Mouse (Mus musculus) spleen, adult 2 months (tissue): Measurements from ENCODE around the gene Kif1b. TPM values are rescaled to one million over a fixed set of nuclear protein-coding genes. Genes with fewer than 3 reads are reported as not detected.

ENCODE experiments used
- DNase-seq, 2 experiments: peaks; one replicate each; pipeline versions ENCODE4 v3.0.0 to v3.0.0-alpha.2; 2012 to 2021; ENCODE audit warnings: low spot score in 2 of 2, low read depth in 1 of 2
- H3K27ac ChIP-seq: fragments of 200-500 bp; 2 replicates; pipeline ENCODE4 v1.5.1; 2012; ENCODE audit warnings: low read length, inconsistent platforms; ENCODE audit not compliant: insufficient read depth
- H3K27me3 ChIP-seq: fragments of 200-500 bp; 2 replicates; pipeline ENCODE4 v1.6.1; 2012; ENCODE audit warnings: mild to moderate bottlenecking, moderate library complexity, low read length, inconsistent platforms; ENCODE audit not compliant: control insufficient read depth, insufficient read depth
- H3K36me3 ChIP-seq: fragments of 200-500 bp; 2 replicates; pipeline ENCODE4 v1.6.1; 2012; ENCODE audit warnings: mild to moderate bottlenecking, low read length, inconsistent platforms; ENCODE audit not compliant: control insufficient read depth, insufficient read depth
- H3K4me1 ChIP-seq: fragments of 200-500 bp; 2 replicates; pipeline ENCODE4 v1.6.1; 2011; ENCODE audit warnings: inconsistent platforms; ENCODE audit not compliant: control insufficient read depth, insufficient read depth, insufficient read length
- H3K4me3 ChIP-seq: fragments of 200-500 bp; 2 replicates; pipeline ENCODE4 v1.5.1; 2011; ENCODE audit warnings: mild to moderate bottlenecking, inconsistent platforms; ENCODE audit not compliant: insufficient read depth, insufficient read length; ENCODE audit errors: extremely low read depth
- CTCF ChIP-seq: fragments of 200-500 bp; IDR thresholded peaks from 2 replicates; pipeline ENCODE4 v1.5.1; 2011; ENCODE audit warnings: mild to moderate bottlenecking, inconsistent platforms; ENCODE audit not compliant: insufficient read depth, insufficient read length, insufficient replicate concordance; ENCODE audit errors: extremely low read depth
- POLR2A ChIP-seq: fragments of 200-500 bp; IDR thresholded peaks from 2 replicates; pipeline ENCODE4 v1.6.1; 2011; ENCODE audit warnings: low read depth, low read length, inconsistent platforms
- WGBS: fragments of 180-500 bp; shearing (Covaris S2); methylation state at CpG from one replicate; pipeline ENCODE4 v1.1.7; 2018; 5-methylcytosine and 5-hydroxymethylcytosine counted together
- polyA plus RNA-seq: library from polyadenylated mRNA; depleted of rRNA; stranded (reverse); fragments of >200 nt; gene quantifications from 2 replicates; pipeline ENCODE4 v1.2.3, GENCODE M21; 2012

The Kif1b gene
- polyA plus RNA-seq, 1 experiment: 12.6 TPM

- TF ChIP-seq CTCF: no peak
- TF ChIP-seq POLR2A: no peak
- Histone ChIP-seq H3K4me1 (no peaks in the 10 kb centered on the region), H3K27ac (peak overlapping the region; percentile 65), H3K36me3 (no peaks in the 10 kb centered on the region), H3K27me3 (no peaks in the 10 kb centered on the region), H3K4me3 (no peak overlapping the region)
- WGBS: 77% methylated on average over 3 of the region's 3 CpGs
- DNase-seq: no peak
Observed at GRCm38 (mm10) chr4:149283018-149283417, 24.5 kb downstream of the Kif1b start.

DNA sequence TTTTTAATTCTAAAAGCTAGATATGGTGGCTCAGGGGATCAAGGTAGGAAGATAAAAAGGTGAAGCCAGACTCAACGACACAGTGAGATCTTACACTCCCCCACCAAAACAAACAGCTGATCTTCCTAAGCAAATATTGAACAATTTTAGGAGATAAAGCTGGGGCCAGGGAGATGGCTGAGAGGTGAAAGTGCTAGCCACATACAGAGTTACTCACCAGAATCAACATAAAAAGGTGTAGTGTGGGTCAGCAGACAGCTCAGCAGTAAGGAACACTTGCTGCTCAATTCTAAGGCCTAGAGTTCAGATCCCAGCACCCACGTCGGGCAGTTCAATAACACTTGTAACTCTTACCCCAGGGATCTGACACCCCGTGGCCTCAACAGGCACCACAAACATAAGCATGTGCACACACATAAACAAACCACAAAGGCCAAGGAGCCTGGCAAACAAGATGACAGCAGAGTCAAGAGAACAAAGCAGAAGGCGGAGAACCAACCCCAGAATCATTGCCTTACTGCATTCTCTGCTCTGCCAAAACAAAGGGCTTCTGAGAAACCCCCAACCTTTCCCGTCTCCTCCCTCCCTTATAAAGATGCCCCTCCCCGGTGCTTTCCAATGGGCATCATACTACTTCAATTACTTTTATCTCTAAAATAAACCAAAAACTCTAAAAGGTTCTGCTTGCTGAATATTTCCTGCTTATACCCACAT is 25.3 kb downstream of the Kif1b start:
- 68% methylated on average over 7 of the region's 7 CpGs for WGBS
- H3K36me3 ChIP-seq: no peaks in the 10 kb centered on the region
- H3K27me3 ChIP-seq: no peaks in the 10 kb centered on the region
- peak in 1 of 2 experiments; percentile 47 for DNase-seq
- TF ChIP-seq CTCF (no peak), POLR2A (no peak)
- H3K4me3 ChIP-seq: no peak overlapping the region
- peak overlapping the region; percentile 47 for H3K27ac ChIP-seq
- H3K4me1 ChIP-seq: no peaks in the 10 kb centered on the region

- no peak for DNase-seq
- WGBS: 73% methylated on average over 4 of the region's 4 CpGs
- Histone ChIP-seq H3K27me3 (no peaks in the 10 kb centered on the region), H3K4me3 (no peak overlapping the region), H3K27ac (no peak overlapping the region), H3K4me1 (no peaks in the 10 kb centered on the region), H3K36me3 (peaks cover 2% of the 10 kb centered on the region; the same call in 1 of the 2 replicates)
- TF ChIP-seq POLR2A: no peak
Observed at GRCm38 (mm10) chr4:149277571-149277970, 29.9 kb downstream of the Kif1b start.

- WGBS: 93% methylated on average over 1 of the region's 1 CpGs
Observed at GRCm38 (mm10) chr4:149273128-149273527, 34.4 kb downstream of the Kif1b start.

GRCm38 (mm10) chr4:149270541-149270940 is 37.0 kb downstream of the Kif1b start:
- 94% methylated on average over 6 of the region's 6 CpGs for WGBS
- H3K4me3 ChIP-seq: no peak overlapping the region
- H3K27ac ChIP-seq: no peak overlapping the region
- H3K36me3 ChIP-seq: peaks cover 3% of the 10 kb centered on the region; the same call in 1 of the 2 replicates
- H3K4me1 ChIP-seq: no peaks in the 10 kb centered on the region
- H3K27me3 ChIP-seq: no peaks in the 10 kb centered on the region
- TF ChIP-seq POLR2A: no peak
- no peak for TF ChIP-seq CTCF
- DNase-seq: no peak

More at GRCm38 (mm10) chr4:149273128-149273527, 34.4 kb downstream of the Kif1b start:
- Histone ChIP-seq H3K27ac (no peak overlapping the region), H3K36me3 (peaks cover 2% of the 10 kb centered on the region; the same call in 1 of the 2 replicates), H3K4me1 (no peaks in the 10 kb centered on the region), H3K27me3 (no peaks in the 10 kb centered on the region), H3K4me3 (no peak overlapping the region)
- DNase-seq: no peak
- TF ChIP-seq POLR2A (no peak), CTCF (no peak)

GRCm38 (mm10) chr4:149269026-149269425 is 38.5 kb downstream of the Kif1b start:
- TF ChIP-seq CTCF (no peak), POLR2A (no peak)
- DNase-seq: no peak
- H3K27me3 ChIP-seq: no peaks in the 10 kb centered on the region
- H3K36me3 ChIP-seq: peaks cover 3% of the 10 kb centered on the region; the same call in 1 of the 2 replicates
- no peak overlapping the region for H3K4me3 ChIP-seq
- WGBS: 89% methylated on average over 4 of the region's 4 CpGs
- H3K4me1 ChIP-seq: no peaks in the 10 kb centered on the region
- no peak overlapping the region for H3K27ac ChIP-seq

- Histone ChIP-seq H3K4me3 (no peak overlapping the region), H3K27me3 (no peaks in the 10 kb centered on the region), H3K27ac (no peak overlapping the region), H3K36me3 (peaks cover 1% of the 10 kb centered on the region; the same call in 1 of the 2 replicates), H3K4me1 (no peaks in the 10 kb centered on the region)
- no peak for DNase-seq
- WGBS: 93% methylated on average over 2 of the region's 2 CpGs
- TF ChIP-seq CTCF (no peak), POLR2A (no peak)
Observed at GRCm38 (mm10) chr4:149264895-149265294, 42.6 kb downstream of the Kif1b start.
